Mouse (Mus musculus) testis, adult 2 months (tissue): ENCODE data around the gene Wdr60. TPM values are rescaled to one million over a fixed set of nuclear protein-coding genes. Genes with fewer than 3 reads are reported as not detected.

Experiments
- H3K27ac ChIP-seq: fragments of 200-500 bp; 2 replicates; pipeline ENCODE4 v1.5.1; 2012; ENCODE audit warnings: low read depth, low read length; ENCODE audit not compliant: control insufficient read depth, insufficient read depth
- H3K27me3 ChIP-seq: fragments of 200-500 bp; 2 replicates; pipeline ENCODE4 v1.6.1; 2012; ENCODE audit warnings: mild to moderate bottlenecking, low read length, moderate library complexity; ENCODE audit not compliant: control insufficient read depth, insufficient read depth
- H3K36me3 ChIP-seq: fragments of 200-500 bp; 2 replicates; pipeline ENCODE4 v1.6.1; 2012; ENCODE audit warnings: mild to moderate bottlenecking, low read length; ENCODE audit not compliant: control insufficient read depth, insufficient read depth
- H3K4me1 ChIP-seq: fragments of 200-500 bp; 2 replicates; pipeline ENCODE4 v1.6.1; 2012; ENCODE audit warnings: low read length; ENCODE audit not compliant: control insufficient read depth, insufficient read depth
- H3K4me3 ChIP-seq: fragments of 200-500 bp; 2 replicates; pipeline ENCODE4 v1.5.1; 2012; ENCODE audit warnings: low read depth, mild to moderate bottlenecking, low read length, moderate library complexity, mixed read lengths; ENCODE audit not compliant: control insufficient read depth
- CTCF ChIP-seq: fragments of 200-500 bp; IDR thresholded peaks from 2 replicates; pipeline ENCODE4 v1.5.1; 2012; ENCODE audit warnings: low read depth, mild to moderate bottlenecking, inconsistent platforms, low read length, moderate library complexity; ENCODE audit not compliant: control insufficient read depth, insufficient read depth, insufficient replicate concordance
- POLR2A ChIP-seq: fragments of 200-500 bp; IDR thresholded peaks from 2 replicates; pipeline ENCODE4 v1.6.1; 2012; ENCODE audit warnings: low read depth, mild to moderate bottlenecking, inconsistent platforms, low read length, moderate library complexity; ENCODE audit not compliant: control insufficient read depth
- polyA plus RNA-seq: library from polyadenylated mRNA; depleted of rRNA; stranded (reverse); fragments of >200 nt; gene quantifications from 2 replicates; pipeline ENCODE4 v1.2.3, GENCODE M21; 2012

Gene Wdr60
- polyA plus RNA-seq, 1 experiment = 44.9 TPM

DNA sequence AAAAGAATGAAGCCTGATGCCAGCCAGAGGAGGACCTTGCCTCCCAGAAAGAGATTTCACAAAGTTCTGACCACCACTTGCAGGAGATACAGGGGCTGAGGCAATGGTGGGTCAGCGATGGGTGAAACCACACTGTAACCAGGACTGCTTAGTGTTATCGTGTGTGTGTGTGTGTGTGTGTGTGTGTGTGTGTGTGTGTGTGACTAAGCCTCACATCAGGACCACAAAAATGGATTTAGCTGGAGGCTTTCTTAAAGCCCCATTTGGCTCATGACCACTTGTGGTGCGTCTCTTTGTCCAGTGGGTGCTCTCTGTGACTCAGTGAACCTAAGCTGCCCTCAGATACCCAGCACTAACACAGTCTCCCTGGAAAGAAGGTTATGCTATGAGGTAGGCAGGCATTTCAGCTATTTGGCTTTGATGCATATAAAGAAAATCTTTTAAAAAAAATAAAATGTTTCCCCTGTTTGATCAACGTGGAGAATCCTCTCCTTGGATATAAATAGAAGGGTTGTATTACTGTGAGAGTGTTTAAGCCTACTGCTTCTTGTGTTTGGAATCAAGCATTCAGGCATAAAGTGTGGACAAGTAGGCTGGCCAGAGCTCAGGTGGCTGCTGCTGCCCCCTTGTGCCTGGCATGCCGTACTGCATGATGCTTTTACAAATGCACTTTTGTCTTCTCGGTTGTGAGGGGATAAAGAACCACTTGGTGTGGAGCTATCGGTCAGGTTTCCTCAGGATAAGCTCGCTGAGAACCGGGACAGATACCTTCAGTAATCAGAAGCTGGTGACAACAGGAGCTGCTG, 60.4 kb downstream of the Wdr60 start:
- H3K4me1 ChIP-seq = no peaks in the 10 kb centered on the region
- H3K36me3 ChIP-seq = no peaks in the 10 kb centered on the region
- TF ChIP-seq POLR2A (no peak), CTCF (peak; percentile 88; the same call in 1 of the 2 replicates)
- H3K4me3 ChIP-seq = no peak overlapping the region
- H3K27me3 ChIP-seq = no peaks in the 10 kb centered on the region
- H3K27ac ChIP-seq = no peak overlapping the region

DNA sequence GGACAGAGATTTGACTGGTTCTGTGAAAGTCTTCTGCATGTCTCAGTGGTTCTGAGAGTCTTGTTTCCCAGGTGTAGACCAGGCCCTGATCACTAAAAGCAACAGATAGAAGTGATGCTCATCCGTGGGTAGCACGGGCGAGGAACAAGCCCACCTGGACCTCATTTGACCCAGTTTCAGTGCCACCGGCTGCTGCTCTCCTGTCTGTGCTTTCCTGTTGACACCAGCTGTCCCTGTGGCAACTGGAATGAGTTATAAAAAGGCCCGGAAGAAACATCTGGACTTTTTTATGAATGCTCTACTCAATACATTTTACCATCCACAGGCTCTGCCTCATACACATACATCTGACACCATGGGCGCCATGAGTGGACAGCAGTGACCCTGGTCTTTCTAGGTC, 64.0 kb downstream of the Wdr60 start:
- Histone ChIP-seq H3K4me3 (no peak overlapping the region), H3K27ac (no peak overlapping the region), H3K36me3 (no peaks in the 10 kb centered on the region), H3K4me1 (no peaks in the 10 kb centered on the region), H3K27me3 (no peaks in the 10 kb centered on the region)
- TF ChIP-seq CTCF (no peak), POLR2A (no peak)

DNA sequence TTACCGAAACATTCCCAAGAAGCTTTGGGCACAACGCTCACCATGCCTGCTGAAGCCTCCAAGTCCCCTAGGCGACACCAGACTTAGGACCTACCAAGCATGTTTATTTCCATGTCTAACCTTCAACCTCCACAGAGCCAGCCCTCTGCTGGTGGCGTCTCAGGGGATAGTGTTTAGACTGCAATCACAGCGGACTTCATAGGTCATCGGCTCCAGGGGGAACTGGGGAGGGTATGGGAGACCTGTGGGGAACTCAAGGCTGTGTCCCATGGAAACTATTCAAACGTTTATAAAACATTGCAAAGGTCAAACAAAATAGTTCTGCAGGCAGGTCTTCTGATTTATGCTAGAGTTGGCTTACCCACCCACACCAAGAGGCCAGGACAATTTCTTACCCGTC, 66.6 kb downstream of the Wdr60 start:
- Histone ChIP-seq H3K36me3 (no peaks in the 10 kb centered on the region), H3K4me3 (no peak overlapping the region), H3K4me1 (no peaks in the 10 kb centered on the region), H3K27me3 (no peaks in the 10 kb centered on the region), H3K27ac (no peak overlapping the region)
- TF ChIP-seq POLR2A (no peak), CTCF (no peak)

DNA sequence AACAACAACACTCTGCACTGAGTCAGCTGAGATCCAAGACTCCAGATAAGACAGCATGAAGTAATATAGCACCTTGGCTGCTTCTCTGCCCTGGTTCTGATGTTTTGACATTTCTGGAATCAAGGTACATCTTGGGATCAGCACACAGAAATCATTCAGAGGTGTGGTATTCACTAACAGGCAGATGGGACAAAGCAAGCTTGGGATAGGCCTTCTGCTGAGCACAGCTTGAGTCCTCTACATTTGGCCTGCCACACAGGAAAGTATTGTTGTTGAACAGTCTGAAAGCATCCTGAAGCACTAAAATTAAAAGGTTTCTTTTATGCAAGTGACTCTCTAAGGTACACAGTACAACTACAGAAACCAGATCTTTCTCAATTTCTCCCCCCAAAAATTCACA, 68.2 kb downstream of the Wdr60 start:
- Histone ChIP-seq H3K36me3 (no peaks in the 10 kb centered on the region), H3K27ac (no peak overlapping the region), H3K27me3 (no peaks in the 10 kb centered on the region), H3K4me1 (no peaks in the 10 kb centered on the region), H3K4me3 (no peak overlapping the region)
- TF ChIP-seq CTCF (no peak), POLR2A (no peak)

DNA sequence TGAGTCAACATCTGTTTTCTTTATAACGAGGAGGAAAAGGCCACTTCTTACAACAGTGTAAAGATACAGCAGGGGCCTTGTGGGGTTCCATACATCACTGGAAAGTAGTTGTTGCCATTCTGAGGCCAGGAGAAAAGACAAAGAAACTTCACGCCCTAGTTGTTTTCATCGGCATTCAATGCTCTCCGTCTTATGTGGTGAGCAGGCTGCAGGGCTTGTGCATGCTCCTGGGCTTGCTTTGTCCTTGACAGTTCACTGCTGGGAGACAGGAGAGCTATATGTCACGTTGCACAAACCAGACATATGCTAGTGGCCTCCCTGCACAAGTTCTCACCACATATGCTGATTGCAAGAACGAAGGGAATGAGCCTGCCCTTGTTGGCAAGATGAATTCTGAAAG, 68.9 kb downstream of the Wdr60 start:
- H3K36me3 ChIP-seq = no peaks in the 10 kb centered on the region
- H3K4me3 ChIP-seq = no peak overlapping the region
- TF ChIP-seq POLR2A = no peak
- TF ChIP-seq CTCF = no peak
- no peaks in the 10 kb centered on the region for H3K27me3 ChIP-seq
- no peaks in the 10 kb centered on the region for H3K4me1 ChIP-seq
- no peak overlapping the region for H3K27ac ChIP-seq

DNA sequence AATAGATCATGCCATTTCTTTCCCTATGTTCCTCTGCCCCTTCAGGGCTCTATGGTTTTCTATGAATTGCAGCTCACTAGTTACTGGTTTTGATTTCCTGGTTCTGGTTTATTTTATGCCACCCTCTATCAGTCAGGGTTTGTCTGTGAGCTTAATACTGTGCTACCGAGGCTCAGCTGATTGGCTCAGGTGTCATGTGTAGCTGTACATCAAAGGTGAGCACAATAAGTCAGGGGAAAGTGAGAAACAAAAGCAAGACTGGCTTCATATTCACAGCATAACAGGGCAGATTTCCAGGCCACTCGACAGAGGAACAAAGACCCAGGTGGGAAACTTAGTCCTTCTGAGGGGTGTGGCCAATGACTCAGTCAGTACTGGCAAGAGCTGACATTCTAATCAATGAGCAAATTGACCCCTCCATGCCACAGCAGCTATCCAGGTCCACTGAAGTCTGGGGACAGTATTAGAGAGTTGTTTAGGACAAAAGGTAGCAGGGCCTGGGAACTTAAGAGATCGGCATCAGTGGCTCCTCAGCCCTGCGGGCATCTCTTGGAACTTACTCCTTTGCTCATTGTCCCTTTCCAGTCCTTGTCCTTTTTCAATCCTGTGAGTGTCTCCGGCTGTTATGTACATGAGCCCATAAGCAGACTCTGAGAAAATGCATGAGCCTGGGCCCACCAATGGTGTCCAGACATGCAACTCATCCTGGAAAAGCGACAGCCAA, 79.4 kb downstream of the Wdr60 start:
- no peaks in the 10 kb centered on the region for H3K4me1 ChIP-seq
- no peak for TF ChIP-seq POLR2A
- no peak for TF ChIP-seq CTCF
- H3K36me3 ChIP-seq = no peaks in the 10 kb centered on the region
- H3K4me3 ChIP-seq = no peak overlapping the region
- no peaks in the 10 kb centered on the region for H3K27me3 ChIP-seq
- H3K27ac ChIP-seq = no peak overlapping the region

DNA sequence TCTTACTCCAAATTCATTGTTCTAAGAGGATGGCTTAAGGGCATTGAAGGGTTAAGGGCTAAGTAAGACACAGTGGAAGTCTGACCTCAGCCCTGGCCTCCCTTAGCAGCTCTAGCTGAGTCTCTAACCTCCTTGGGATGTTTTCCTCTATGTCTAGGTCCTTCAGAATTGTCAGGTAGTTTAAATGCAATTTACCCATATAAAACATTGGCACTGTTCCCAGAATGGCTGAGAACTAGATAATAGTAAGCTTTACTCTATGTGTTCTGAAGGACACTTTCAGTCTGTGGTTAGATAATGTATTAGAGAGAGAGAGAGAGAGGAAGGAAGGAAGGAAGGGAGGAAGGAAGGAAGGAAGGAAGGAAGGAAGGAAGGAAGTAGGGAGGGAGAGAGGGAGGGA, 80.4 kb downstream of the Wdr60 start:
- H3K36me3 ChIP-seq = no peaks in the 10 kb centered on the region
- H3K4me1 ChIP-seq = no peaks in the 10 kb centered on the region
- H3K27ac ChIP-seq = no peak overlapping the region
- TF ChIP-seq CTCF = no peak
- H3K27me3 ChIP-seq = no peaks in the 10 kb centered on the region
- H3K4me3 ChIP-seq = no peak overlapping the region
